Mouse (Mus musculus) heart, adult 9 months (tissue): Measurements from ENCODE around the gene Tmbim7.
"Not testable (repeated sequence)": the region's sequence is repeated elsewhere in the genome, so short reads cannot be mapped to it uniquely, and the experiment has no call there.

Experiments used
- DNase-seq, 2 experiments: peaks; one replicate each; pipeline ENCODE4 v3.0.0; 2022; ENCODE audit warnings: low spot score in 2 of 2

Gene Tmbim7

DNA sequence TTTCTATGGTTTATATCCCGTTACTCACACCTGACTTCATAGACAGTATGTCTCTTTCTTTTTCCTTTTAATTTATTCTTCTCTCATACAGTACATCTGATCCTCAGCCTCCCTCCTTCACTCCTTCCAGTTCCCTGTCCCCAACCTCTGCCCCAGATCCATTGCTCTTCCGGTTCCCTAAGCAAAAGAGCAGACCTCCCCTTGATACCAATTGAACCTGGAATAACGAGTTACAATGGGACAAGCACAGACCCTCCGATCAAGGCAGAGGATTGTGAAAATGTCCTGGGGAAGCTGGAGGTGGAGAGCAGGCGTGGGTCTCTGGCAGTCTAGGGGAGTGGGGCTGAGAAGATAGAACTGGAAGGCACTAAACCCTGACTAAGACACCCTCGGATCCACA, at the start of gene Tmbim7:
Tmbim7 (plus strand) TSS at position 301 of the 400 bp plus-strand sequence.
- DNase-seq: no peak

DNA sequence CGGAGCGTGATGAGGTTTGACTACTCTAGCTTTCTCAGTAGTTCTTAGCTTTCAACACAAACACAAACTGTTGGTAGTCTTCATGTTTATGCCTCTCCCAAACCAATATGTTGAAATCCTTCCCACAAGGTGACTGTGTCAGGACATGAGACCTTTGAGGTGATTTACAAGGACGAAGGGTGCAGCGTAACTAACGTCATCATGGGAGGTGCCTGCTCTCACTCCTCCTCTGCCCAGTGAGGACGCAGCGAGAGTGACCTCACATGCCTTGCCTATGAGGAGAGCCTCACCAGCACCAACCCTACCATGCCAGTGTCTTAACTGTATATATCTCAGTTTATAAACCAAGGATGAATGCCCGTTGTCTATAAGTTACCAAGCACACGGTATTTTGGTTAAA, 43.9 kb upstream of the Tmbim7 start:
- DNase-seq: no peak

DNA sequence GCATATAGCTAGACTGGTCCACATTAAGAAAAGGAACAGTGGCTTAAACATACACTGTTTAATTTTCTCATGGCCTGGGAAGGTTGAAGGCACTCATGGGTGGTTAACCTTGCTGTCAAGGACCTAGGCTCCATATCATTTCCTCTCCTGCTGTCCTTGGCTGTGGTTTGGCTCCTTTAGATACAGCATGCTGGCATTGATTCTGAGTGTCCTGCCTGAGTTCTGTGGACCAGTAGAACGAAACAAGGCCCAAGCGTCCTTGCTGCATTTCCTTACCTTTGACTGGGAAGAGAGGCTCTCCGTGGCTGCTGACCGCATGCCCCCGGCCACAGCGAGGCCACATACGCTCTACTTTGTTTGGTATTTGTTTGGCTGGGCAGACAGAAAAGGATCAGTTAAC, 41.7 kb upstream of the Tmbim7 start:
- no peak for DNase-seq

DNA sequence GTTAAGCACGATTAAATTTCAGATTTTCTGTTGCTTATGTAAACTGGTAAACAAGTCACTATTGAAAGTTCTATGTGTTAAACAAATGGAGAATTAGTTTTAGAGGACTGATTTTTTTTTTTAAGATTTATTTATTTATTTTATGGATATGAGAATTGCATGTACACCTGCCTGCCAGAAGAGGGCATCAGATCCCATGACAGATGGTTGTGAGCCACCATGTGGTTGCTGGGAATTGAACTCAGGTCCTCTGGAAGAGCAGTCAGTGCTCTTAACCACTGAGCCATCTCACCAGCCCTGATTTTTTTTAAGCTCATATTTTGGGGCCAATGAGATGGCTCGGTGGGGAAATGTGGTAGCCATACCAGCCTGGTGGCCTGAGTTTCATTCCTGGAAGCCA, 39.1 kb upstream of the Tmbim7 start:
- not testable (repeated sequence) for DNase-seq

DNA sequence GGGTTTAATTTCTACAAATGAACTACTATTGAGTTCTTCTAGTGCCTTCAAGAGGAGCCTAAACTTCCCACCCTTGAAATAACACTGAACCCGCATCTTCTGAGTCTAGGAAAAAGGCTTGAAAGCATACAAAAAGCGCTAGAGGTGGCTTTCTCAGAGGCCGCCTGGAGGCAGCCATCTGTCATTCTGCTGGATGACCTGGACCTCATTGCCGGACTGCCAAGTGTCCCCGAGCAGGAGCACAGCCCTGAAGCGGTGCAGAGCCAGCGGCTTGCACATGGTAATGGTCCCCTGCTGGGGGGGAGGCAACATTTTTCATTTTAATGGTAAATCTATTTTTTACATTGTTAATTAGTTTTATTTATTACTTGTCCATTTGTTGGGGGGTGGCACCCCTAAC, 30.5 kb upstream of the Tmbim7 start:
- no peak for DNase-seq

DNA sequence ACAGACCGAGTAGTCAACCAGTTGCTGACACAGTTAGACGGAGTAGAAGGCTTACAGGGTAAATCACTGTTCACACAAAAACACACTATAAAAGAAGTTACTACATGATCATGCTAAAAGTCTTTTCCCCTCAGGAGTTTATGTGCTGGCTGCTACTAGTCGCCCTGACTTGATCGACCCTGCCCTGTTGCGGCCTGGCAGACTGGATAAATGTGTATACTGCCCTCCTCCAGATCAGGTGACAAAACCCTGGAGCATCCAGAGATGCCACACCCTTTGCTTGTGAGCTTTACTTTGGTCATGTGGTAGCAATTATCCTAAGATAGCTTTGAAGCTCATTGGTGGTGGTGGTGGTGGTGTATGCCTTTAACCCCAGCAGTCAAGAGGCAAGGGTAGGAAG, 20.9 kb upstream of the Tmbim7 start:
- no peak for DNase-seq

DNA sequence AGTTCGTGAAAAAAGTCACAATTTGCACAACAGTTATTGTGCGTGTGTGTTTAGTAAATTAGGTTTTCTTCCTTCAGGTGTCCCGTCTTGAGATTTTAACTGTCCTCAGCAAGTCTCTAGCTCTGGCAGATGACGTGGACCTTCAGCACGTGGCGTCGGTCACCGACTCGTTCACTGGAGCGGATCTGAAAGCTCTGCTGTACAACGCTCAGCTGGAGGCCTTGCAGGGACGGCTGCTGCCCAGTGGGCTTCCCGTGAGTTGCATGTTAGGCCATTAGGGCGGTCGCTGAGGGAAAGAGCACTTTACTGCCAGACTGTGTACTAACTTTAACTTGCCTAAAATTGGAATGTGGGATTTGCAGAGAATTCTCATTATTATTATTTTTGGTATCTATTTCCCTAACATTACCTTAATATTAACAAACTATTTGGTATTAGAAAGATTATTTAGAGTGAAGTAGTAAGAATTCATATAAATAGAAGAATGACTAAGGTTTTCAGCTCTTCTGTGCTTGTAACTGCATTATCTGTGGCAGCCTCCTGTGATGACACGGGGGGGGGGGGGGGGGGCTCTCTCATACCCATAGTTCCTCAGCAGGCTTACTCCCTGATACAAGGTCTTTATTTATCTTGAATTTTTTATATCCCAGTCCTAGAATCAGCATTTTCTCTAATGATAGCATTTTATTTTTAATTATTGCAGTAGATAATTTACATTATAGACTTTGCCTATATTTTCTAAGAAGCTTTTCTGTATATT, 19.3 kb upstream of the Tmbim7 start:
- DNase-seq: no peak

DNA sequence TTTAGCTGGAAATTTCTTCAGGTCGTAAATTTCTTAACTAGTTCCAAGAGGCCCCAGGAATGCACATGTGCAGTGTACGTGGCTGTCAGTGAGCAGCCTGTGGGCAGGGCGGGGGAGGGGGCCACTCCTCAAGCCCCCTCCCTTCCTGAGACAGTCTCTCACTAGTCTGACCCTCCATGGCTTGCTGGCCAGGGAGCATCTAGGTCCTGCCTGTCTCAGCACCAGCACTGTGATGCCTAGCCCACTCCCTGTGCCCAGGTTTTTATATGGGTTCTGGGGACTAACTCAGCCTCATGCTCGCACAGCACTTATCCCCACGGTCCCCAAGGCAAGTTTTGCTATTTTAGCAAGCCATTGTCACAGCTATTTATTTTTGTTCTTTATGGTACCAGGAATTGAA, 18.7 kb upstream of the Tmbim7 start:
- no peak for DNase-seq

DNA sequence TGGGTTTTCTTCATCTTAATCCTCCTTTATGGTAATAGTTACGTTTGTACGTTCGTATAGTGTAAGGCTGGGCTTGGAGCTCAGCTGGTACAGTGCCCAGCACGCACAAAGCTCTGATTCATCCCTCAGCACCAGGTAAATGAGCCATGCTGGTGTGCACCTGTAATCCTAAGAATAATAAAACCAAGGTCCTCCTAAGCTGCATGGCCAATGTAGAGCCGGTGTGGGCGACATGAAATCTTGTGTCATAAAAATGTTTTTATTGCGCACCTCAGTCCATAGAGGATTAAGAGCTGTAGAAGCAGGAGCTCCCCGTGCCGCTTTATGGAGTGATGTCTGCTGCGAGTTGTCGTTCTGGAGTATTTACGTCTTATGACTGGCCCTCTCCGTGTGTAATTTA, 17.7 kb upstream of the Tmbim7 start:
- DNase-seq: no peak

DNA sequence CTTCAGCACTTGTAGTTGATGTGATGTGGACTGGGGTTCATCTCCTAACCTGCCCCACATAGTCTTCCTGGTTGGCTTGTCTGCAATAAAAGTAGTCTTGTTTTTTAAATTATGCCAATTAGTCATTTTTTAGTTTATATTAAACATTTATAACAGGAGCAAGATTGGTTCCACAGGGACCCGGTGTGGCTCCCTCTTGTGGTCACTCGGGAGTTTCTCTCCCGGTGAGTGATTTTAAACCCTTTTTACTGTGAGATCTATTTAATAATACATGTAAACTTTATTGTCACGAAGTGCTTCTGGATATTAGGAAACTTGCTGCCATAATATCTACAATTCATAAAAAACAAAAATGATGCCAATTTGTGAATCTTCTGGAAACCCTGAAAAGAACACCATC, 17.0 kb upstream of the Tmbim7 start:
- DNase-seq: no peak

DNA sequence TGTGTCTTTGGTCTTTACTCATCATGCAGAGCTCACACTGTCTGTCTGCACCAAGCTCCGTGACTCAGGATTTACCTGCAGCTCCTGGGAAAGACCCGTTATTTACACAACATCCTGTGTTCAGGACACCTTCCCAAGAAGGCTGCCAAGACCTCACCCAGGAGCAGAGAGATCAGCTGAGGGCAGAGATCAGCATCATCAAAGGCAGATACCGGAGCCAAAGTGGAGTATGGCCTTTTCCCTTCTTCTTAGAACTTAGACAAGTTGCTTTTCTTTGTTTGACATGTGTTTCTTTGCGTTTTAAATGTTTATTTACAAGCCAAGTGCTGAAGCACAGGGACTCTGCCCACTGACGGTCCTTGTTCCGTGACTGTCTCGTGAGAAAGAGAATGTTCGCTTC, 15.7 kb upstream of the Tmbim7 start:
- no peak for DNase-seq

DNA sequence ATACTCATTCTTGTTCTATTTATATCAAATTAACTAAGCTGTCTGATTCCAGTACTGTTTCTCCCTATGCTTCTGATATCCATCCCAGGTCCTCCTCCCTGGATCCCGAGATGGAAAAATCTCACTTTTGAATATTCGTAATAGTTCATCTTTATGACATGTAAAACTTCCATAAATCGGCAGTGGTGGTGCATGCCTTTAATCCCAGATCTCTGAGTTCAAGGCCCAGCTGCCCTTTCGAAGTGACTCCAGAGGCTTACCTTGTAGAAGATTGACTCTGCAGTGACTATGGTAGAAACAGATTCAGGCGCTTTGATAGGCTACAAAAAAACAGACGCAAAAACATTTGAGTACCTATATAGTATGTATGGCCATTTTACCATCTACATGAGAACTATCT, 6.4 kb upstream of the Tmbim7 start:
- DNase-seq: no peak

DNA sequence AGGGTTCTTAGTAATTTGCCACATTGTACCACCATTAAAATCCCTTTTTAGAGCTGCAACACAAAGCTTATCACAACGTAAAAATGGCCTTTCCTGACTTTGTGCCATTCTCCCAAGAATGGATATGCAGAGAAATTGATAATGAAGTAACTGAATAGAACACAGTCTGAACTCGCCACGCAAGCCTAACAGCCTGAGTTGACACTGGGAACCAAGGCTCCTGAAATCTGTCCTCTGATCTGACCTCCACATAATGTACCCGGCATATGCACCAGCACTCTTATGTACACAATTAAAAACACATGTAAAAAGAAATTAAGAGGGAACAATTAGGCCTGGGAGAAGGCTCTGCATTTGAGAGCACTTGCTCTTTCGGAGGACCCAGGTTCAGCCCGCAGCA, 5.7 kb upstream of the Tmbim7 start:
- no peak for DNase-seq

DNA sequence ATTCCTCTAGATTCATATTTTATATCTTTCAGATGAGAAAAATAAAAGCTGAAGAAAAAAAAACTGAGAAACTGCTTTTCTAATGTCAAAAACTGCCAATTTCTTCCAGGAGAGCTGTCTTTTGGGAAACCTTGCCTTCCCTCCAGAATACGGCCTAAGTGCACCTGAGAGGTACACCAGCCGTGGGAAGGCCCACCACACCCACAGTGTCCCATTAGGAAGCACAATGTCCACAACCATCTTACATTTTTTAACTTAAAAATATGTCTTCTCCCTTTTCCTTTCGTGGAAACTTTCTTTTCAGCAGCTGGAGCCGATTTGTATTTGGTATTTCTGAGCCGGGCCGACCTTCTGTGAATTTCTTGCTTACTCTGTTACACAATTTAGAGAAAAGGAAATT, 4.4 kb upstream of the Tmbim7 start:
- no peak for DNase-seq

DNA sequence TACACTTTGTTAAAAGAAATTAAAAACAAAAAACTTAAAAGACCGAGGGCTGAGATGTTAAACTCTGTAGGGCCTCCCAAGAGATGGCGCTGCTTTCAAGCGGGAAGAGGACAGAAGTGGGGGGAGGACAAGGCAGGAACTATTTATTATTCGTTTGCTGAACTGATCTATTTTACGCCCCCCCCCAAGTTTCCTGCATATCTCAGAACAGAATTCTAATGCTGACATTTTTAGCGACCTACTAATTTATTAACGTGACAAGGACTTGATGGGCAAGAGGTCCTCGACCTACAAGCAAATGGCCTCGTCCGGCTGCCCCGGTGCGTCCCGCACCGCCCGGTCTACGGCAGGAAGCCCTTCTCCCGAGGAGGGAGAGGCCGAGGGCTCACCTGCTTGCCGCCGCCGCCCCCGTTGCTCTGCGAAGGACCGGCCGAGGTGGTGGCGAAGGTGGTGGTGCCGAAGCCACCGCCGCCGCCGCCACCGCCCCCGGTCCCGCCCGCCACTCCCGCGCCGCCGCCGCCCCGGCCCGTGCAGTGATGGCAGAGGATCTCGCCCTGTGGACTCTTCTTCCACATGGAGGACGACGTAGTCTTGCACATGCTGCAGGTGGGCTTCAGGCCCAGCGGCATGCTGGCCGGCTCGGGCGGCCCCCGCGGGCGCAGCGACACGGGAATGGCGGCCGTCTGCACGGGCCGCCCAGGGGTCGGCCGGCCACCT, 3.8 kb upstream of the Tmbim7 start:
- peak; percentile 24 to 32 for DNase-seq

DNA sequence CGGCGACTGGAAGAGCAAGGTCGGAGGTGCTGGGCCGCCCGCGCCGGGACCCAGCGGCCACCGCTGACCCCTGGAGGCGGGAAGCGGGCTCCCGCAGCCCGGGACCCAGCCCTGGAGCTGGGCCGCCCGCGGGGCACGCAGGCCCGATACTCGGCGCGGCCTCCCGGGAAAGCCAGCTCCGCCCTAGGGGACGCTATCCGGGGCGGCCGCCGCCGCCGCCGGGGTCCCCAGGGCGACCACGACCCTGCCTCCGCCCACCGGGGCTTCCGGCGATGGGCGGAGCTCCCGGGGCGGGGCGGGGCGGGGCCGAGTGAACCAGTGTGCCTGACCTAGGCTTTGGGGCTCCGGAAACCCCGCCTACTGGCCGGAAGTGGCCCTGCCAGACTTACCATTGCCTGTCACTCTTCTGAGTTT, 3.3 kb upstream of the Tmbim7 start:
- peak; percentile 90 to 91 for DNase-seq

DNA sequence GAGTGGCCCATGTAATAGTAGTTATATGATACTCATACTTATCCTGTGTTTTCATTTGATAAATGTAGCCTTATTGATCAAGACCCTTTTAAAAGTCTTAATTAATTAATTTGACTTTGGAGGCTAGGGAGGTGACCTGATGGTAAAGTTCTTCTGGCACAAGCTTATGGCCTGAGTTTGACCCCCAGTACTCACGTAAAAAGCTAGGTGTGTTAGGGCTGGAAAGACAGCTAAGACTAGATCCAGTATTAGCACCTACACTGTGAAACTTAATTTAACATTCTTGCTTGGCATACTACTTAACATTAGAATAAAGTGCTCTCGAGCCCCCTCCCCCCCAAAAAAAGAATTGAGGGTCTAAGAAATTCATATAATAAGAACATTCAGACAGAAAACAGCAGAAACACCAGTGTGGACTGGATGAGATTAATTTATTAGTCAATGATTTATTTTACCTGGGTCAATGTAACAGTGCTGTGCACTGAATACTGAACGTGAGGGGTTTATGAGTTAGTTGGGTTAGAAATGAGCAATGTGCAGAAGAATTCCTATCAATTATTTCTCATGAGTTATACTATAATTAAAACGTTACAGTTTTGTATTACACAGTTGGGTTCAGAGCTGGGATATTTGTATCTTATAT, 2.7 kb upstream of the Tmbim7 start:
- no peak for DNase-seq

DNA sequence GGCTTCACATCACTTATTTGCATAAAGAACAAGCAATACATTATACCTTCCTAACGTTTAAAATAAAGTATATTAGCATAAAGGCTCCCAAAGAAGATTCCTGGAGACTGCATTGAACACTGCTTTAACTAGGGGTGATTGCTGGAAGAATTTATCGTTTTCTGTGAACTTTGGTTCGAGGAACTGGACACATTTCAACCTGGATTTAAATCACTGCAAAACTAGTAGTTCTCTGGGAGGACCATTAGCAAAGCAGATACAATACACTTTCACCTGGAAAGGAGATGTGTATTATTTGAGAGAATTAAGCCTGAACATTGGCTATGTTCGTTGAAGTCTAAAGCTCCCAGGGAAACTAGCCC, 2.2 kb upstream of the Tmbim7 start:
- no peak for DNase-seq

DNA sequence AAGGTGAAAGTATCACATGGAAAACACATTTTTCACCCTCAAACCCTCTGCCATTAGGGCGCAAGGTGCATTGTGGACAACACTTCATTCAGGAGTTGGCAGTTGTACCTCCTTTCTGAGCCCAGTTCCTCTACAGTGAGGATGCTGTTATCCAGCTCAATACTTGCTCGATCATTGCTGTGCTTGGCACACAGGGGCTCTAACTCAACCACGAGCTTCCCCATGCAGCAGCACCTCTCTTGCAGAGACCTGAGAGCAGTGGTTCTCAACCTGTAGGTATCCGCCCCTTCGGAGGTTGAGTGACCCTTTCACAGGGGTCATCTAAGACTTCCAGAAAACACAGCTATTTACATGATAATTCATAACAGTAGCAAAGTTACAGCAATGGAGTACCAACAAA, 640 bp downstream of the Tmbim7 start:
- DNase-seq: no peak

DNA sequence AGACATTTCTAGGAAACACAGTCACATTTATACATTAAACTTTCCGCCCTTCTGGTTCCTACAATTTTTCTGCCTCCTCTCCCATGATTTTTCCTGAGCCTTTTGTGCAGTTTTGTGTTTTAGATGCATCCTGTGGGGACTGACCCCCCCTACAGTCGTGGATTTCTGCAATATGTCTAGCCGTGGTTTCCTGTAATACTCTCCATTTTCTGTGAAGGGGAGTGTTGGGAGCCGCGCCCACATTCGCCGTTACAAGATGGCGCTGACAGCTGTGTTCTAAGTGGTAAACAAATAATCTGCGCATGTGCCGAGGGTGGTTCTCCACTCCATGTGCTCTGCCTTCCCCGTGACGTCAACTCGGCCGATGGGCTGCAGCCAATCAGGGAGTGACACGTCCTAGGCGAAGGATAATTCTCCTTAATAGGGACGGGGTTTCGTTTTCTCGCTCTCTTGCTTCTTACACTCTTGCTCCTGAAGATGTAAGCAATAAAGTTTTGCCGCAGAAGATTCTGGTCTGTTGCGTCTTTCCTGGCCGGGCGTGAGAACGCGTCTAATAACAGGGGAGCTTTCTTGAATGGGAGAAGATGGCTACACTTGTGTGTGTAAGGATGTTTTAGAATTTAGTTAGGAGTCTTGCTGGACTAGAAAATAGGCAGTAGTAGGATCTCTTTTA, 2.1 kb downstream of the Tmbim7 start:
- DNase-seq: not testable (repeated sequence)

DNA sequence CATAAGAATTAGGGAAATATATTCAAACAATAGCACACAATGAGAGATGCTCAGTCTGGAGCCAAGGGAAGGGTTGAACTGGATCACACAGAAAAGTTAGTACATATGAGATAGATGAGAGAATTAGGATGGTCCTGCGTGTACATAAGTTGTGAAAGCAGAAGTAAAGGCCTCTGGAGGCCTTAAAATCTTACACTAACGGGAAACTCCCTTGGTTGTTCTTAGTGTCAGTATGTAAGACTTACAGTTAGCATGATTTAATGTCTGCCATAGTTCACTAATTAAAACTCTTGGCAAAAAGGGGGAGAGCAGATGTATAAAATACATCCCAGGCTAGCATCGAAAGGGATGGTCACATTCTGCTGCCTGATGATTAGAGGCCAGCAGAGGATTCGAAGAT, 2.8 kb downstream of the Tmbim7 start:
- no peak for DNase-seq

DNA sequence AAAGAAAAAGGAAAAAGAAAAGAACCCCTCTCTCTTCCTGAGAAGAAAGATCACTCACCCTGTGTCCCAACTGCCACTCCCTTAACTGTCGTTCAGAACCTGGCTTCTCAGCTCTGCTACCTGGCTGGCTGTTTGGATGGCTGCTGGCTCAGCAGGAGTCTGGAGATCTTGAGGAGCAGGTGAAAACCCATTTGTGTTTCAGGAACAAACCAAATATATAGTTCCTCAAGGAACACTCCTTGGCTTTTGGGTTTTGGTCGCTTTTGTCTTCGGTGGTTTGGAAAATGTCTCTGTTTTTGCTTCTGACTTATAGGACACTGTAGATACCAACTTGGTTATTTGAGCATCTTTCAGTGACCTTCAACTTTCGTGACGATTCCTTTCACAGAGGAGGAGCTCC, 6.1 kb downstream of the Tmbim7 start, which contains the start of gene Gatad1:
Gatad1 (minus strand) TSS at position 101 of the 400 bp plus-strand sequence.
- no peak for DNase-seq
